ENCODE assay signal across 8 mouse cellular contexts in the genomic region with DNA sequence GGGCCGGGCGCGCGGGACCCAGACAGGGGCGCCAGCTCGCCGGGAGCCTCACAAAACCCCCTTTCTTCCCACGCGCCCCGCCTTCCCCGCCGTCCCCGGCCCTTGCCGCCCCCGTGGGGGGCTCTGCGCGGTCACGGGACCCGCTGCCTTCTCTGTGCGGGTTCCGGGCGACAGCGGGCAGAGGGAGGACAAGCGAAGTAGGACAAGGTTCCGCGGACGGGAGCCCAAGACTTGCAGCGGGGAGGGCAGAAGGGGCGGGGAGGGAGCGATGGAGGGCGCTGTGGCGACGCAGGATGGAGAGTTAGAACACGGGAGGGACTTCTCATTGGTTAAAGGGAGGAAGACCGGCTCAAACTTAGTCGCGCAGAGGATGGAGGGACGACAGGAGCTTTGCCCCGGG. TPM values are rescaled to one million over a fixed set of nuclear protein-coding genes. Genes with fewer than 3 reads are reported as not detected.
DNase-seq lines count a peak whose midpoint lies in the region; ATAC-seq lines count a peak whose summit lies in the region.

A gene (minus strand): TSS at position 50 of the 400 bp plus-strand sequence.

- ATAC-seq in forebrain, embryonic 12.5 days (ENCODE audit: low FRiP score): peak; percentile 6; the same call in 1 of the 2 replicates

- WGBS in forebrain, embryonic 12.5 days: under 1% methylated on average over 39 of the region's 39 CpGs

- H3K36me3 ChIP-seq in forebrain, embryonic 12.5 days (replicated peaks): no peaks in the 10 kb centered on the region

- peak; percentile 33 to 59 for DNase-seq in left cerebral cortex, adult 18-20 months (ENCODE audit: low spot score in 2 of 2)
- no peak for DNase-seq in left cerebral cortex, adult 9 months (ENCODE audit: low spot score in 2 of 2)
- DNase-seq in adrenal gland, postnatal 36 days: peak; percentile 68 to 74
- DNase-seq in left cerebral cortex, postnatal 4 days: peak; percentile 63
- DNase-seq in right cerebral cortex, postnatal 14 days: peak; percentile 70
- DNase-seq in kidney, adult 18-20 months: no peak
- DNase-seq in lung, postnatal 25 days (ENCODE audit: low spot score): no peak

- H3K9me3 ChIP-seq in forebrain, embryonic 12.5 days: no peaks in the 10 kb centered on the region

- H3K4me1 ChIP-seq in forebrain, embryonic 12.5 days: peaks cover 46% of the 10 kb centered on the region

- intact Hi-C loops in left cerebral cortex, postnatal 4 days (cut with DNase I): no loop called here

- peak within 1 kb of the TSS; percentile 48 for H3K4me3 ChIP-seq in forebrain, embryonic 12.5 days (replicated peaks)

- H3K9ac ChIP-seq in forebrain, embryonic 12.5 days: peak within 1 kb of the TSS; percentile 59

- no peak within 1 kb of the TSS for H3K27ac ChIP-seq in forebrain, embryonic 12.5 days

- H3K4me2 ChIP-seq in forebrain, embryonic 12.5 days: peak within 1 kb of the TSS; percentile 84

- H3K27me3 ChIP-seq in forebrain, embryonic 12.5 days: peaks cover 92% of the 10 kb centered on the region

RNA-seq across cellular contexts. Expression of the gene that starts here (rescaled TPM):
- total RNA-seq in left cerebral cortex, adult 18-20 months (2021): 100 to 1,000 TPM; 221 to 244 TPM
- total RNA-seq in adrenal gland, postnatal 36 days (2021): 10 to 100 TPM; 45.9 to 47.8 TPM
- 1.7 and 3.6 TPM in 2 replicates for polyA plus RNA-seq in forebrain, embryonic 12.5 days (2016; fragmentation: Nextera tagmentation; extraction: Ambion mirVana)
- total RNA-seq in left cerebral cortex, postnatal 4 days (2021): 100 to 1,000 TPM; 183 to 192 TPM

Comparison
In these comparisons a context has a peak if more than half of its experiments do, and no peak if none do; other contexts are left out.
1. DNase-seq: peak in left cerebral cortex, adult 18-20 months (2 of 2), adrenal gland, postnatal 36 days (2 of 2), left cerebral cortex, postnatal 4 days (single experiment) and right cerebral cortex, postnatal 14 days (single experiment); none in left cerebral cortex, adult 9 months (0 of 2), kidney, adult 18-20 months (single experiment) and lung, postnatal 25 days (single experiment).